Mouse (Mus musculus) hindlimb bud, embryonic 11.5 days (tissue): ENCODE results near the gene Mettl1.
A peak's percentile ranks its signal among the peaks of the same experiment; 100 is the strongest.
"Not testable (repeated sequence)": the region's sequence is repeated elsewhere in the genome, so short reads cannot be mapped to it uniquely, and the experiment has no call there.

Experiments
- DNase-seq: peaks from one replicate; pipeline ENCODE4 v3.0.0-alpha.2; 2012; ENCODE audit warnings: low read depth, low spot score; ENCODE audit errors: extremely low spot score

The Mettl1 gene

GRCm38 (mm10) chr10:127066519-127067018 is 25.4 kb downstream of the Mettl1 start:
- DNase-seq, result no peak

GRCm38 (mm10) chr10:127068360-127069038 is 27.3 kb downstream of the Mettl1 start:
- DNase-seq, result no peak

DNA sequence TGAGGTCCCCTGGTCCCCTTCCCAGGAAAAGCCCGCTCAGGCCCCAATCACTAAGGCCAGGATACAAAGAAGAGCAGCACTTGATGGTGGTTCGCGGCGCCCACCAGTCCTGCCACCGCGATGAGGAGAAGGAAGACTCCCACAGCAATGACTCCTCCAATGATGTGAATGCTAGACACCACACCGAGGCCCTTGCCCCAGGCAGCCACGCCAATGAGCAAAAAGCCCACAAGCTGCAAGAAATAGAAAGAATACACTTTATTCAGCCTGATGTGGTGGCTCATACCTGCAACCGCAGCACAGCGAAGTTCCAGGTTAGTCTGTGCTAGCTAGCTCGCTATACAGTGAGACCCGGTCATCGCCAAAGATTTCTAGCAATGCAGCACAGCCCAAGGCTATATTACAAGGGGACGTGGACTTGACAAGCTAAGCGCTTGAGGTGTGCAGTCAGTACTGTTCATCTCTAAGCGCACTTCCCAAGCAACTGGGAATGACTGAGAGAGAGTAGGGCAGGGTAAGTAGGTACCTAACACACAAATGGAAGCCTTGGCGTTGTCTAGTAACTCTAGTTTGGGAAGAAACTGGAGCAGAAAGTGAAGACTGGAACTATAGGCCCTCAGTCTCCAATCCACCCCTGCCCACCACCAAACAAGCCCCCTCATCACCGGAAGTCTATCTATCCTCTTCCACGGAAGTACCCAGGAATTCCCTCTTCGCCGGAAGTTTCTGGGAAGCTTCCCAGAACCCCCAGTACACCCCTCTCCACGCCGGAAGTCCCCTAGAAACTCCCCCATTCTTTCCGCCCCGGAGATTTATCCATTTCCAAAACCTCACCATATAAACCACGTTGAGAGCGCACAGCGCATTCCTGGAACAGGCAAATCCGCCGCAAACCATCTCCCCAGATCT is 28.3 kb downstream of the Mettl1 start:
- DNase-seq, result no peak

- peak; percentile 93 for DNase-seq
Observed at GRCm38 (mm10) chr10:127070190-127071121, 29.2 kb downstream of the Mettl1 start, which contains the start of gene Tspan31. Gene Tspan31, minus strand, starts transcription at chr10:127070264.

DNA sequence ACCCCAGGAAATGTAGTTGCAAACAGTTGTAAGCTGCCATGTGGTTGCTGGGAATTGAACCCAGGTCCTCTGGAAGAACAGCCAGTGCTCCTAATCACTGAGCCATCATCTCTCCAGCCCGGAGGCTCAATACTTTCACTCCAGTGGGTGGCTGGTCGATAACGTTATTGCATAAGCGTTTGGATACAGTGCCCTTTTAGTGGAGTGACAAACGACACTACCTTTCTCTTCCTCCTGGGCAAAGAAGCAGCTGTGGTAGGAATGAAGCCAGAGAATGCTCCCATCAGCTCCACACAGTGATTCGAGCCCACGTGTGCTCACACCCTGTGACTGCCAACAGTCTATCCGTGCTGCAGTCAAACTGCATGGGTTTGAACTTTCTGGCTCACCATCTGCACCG is 30.0 kb downstream of the Mettl1 start:
- no peak for DNase-seq

DNA sequence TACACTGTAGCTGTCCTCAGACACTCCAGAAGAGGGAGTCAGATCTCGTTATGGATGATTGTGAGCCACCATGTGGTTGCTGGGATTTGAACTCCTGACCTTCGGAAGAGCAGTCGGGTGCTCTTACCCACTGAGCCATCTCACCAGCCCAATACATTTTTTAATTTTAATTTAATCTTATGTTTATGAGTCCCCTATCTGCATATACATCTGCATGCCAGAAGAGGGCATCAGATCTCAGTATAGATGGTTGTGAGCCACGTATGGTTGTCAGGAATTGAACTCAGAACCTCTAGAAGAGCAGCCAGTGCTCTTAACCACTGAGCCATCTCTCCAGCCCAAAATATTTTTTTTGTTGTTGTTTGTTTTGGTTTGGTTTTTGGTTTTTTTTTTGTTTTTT is 31.1 kb downstream of the Mettl1 start:
- not testable (repeated sequence) for DNase-seq

GRCm38 (mm10) chr10:127072969-127073368 is 31.8 kb downstream of the Mettl1 start:
- DNase-seq, result not testable (repeated sequence)

GRCm38 (mm10) chr10:127073981-127074380 is 32.8 kb downstream of the Mettl1 start:
- no peak for DNase-seq

- DNase-seq, result no peak
Observed at GRCm38 (mm10) chr10:127075080-127075479, 33.9 kb downstream of the Mettl1 start, which contains the start of gene Agap2. Gene Agap2, plus strand, starts transcription at chr10:127075284.

DNA sequence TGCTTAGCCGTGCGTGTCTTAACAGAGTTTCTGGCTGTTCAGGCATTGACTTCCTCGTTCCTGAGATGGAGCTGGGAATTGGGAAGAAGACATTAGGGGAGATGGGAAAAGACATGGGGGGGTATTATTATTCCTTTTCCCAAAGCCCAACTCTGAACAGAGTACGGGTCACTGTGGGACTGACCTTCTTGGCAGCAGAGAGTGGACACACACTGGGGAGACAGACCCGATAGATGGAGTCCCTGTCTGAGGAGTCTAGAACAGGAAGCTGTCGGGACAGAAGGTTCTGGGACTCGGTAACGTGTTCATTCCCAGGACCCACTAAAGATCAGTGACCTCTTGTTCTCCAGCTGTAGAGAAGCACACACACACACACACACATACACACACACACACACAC is 34.4 kb downstream of the Mettl1 start:
- DNase-seq, result no peak

- no peak for DNase-seq
Observed at GRCm38 (mm10) chr10:127076082-127076481, 34.9 kb downstream of the Mettl1 start.

DNA sequence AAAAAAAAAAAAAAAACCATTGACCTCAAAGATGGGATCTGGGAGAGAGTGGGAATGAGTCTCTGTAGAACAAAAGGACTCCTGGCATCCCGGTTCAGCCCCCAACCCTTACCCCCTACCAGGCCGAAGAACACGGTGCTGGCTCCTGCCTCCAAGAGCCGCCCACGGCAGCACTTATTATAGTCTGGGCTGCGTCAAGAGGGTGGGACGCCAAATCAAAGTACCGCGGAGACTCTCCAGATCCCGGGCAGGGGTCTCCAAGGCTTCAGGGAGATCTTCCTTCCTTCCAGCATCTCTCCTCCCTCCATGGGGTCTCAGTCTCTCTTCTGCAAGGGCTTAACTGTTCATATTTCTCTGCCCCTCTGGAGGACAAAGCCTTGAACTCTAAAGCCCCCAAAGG is 36.3 kb downstream of the Mettl1 start:
- no peak for DNase-seq

- no peak for DNase-seq
Observed at GRCm38 (mm10) chr10:127078001-127078676, 36.9 kb downstream of the Mettl1 start.

DNA sequence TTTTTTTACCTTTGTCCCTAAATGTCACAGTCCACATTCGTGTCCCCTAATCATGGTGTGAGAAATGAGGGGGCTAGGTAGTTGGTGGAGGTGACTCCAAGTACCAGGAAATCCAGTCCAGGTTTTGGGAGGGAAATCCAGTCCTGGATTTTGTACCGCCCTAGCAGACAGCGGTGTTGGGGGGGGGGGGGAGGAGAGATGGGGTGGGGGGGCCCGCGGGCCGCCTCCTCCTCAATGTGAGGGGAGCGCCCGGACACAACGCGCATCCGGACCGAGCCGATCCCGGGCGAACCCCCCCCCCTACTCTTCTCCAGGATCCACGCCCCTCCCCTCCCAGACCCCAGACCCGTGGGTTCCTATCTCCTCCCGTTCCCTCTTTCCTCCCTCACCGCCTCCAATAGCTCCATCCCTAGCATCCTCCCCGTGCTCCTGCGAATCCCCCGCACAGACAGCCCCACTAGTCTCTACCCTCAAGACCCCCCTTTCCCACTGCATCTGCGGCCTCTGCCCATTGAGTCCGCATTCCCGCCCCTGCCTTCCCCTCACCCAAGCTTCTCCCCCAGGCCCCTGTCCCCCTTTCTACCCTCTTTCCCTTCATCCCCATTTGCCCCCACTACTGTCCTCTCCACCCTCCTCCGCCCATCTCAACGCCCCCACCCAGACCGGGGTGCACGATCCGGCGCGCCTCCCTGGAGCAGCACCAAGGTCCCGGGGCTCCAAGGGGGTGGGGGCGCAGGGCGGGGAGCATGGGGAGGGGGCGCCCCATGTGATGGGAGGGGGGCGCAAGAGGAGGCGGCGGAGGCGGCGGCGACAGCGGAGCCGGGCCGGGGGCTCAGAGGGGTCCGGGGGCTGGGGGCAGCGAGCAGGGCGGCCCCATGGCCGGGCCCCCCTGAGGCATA is 37.7 kb downstream of the Mettl1 start:
- no peak for DNase-seq

DNA sequence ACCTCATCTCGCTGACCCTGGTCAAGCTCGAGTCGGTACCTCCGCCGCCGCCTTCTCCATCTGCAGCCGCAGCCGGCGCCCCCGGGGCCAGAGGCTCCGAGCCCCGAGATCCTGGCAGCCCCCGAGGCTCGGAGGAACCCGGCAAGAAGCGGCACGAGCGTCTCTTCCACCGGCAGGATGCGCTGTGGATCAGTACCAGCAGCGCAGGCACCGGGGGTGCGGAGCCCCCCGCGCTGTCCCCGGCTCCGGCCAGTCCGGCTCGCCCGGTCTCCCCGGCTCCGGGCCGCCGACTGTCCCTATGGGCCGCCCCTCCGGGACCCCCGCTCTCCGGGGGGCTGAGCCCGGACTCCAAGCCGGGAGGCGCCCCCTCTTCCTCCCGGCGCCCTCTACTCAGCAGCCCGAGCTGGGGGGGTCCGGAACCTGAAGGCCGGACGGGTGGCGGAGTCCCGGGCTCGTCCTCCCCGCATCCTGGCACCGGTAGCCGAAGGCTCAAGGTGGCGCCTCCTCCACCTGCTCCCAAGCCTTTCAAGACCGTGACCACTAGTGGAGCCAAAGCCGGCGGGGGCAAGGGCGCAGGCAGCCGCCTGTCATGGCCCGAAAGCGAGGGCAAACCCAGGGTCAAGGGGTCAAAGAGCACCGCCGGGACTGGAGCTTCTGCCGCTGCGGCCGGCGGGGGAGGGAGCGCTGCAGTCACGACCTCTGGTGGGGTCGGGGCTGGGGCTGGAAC is 38.6 kb downstream of the Mettl1 start:
- DNase-seq, result no peak

- no peak for DNase-seq
Observed at GRCm38 (mm10) chr10:127080901-127081780, 39.9 kb downstream of the Mettl1 start.

- DNase-seq, result no peak
Observed at GRCm38 (mm10) chr10:127081996-127082620, 40.9 kb downstream of the Mettl1 start.
